Mouse (Mus musculus) embryonic facial prominence, embryonic 11.5 days (tissue): ENCODE results near the gene Spns2. TPM values are rescaled to one million over a fixed set of nuclear protein-coding genes. Genes with fewer than 3 reads are reported as not detected.

Experiments
- ATAC-seq: fragments of 200-750 bp; cut with Nextera tagmentation; replicated peaks from 2 replicates; pipeline ENCODE4 v1.8.0; 2017; ENCODE audit warnings: low read depth; ENCODE audit not compliant: insufficient number of reproducible peaks, low FRiP score, low TSS enrichment
- DNase-seq: peaks from one replicate; pipeline ENCODE4 v3.0.0-alpha.2; 2015; ENCODE audit warnings: low spot score
- H3K27ac ChIP-seq: fragments of 300-500 bp; sonication (generic); replicated peaks from 2 replicates; pipeline ENCODE4 v1.5.1; 2014; ENCODE audit warnings: mild to moderate bottlenecking, low read depth, low read length, control low read depth
- H3K27me3 ChIP-seq: fragments of 300-500 bp; sonication (generic); 2 replicates; pipeline ENCODE4 v1.6.1; 2014; ENCODE audit warnings: mild to moderate bottlenecking, low read length, moderate library complexity, mixed read lengths; ENCODE audit not compliant: control insufficient read depth, insufficient read depth
- H3K36me3 ChIP-seq: fragments of 300-500 bp; sonication (generic); replicated peaks from 2 replicates; pipeline ENCODE4 v1.6.1; 2014; ENCODE audit warnings: low read depth, mild to moderate bottlenecking, low read length, moderate library complexity, mixed read lengths; ENCODE audit not compliant: control insufficient read depth, insufficient read depth
- H3K4me1 ChIP-seq: fragments of 300-500 bp; sonication (generic); 2 replicates; pipeline ENCODE4 v1.6.1; 2014; ENCODE audit warnings: low read length, mixed read lengths; ENCODE audit not compliant: control insufficient read depth, insufficient read depth
- H3K4me2 ChIP-seq: fragments of 300-500 bp; sonication (generic); 2 replicates; pipeline ENCODE4 v1.6.1; 2014; ENCODE audit warnings: low read depth, mild to moderate bottlenecking, control low read depth, low read length, moderate library complexity
- H3K4me3 ChIP-seq: fragments of 300-500 bp; sonication (generic); 2 replicates; pipeline ENCODE4 v1.5.1; 2014; ENCODE audit warnings: low read depth, low read length, control low read depth
- H3K9ac ChIP-seq: fragments of 300-500 bp; sonication (generic); replicated peaks from 2 replicates; pipeline ENCODE4 v1.6.1; 2014; ENCODE audit warnings: mild to moderate bottlenecking, control low read depth, low read length
- H3K9me3 ChIP-seq: fragments of 300-500 bp; sonication (generic); replicated peaks from 2 replicates; pipeline ENCODE4 v1.6.1; 2016; ENCODE audit warnings: mild to moderate bottlenecking, low read length, inconsistent platforms, mixed read lengths; ENCODE audit not compliant: control insufficient read depth
- WGBS: fragments of 180-500 bp; shearing (Covaris S2); extraction: QIAGEN DNeasy Blood & Tissue Kit; methylation state at CpG from one replicate; pipeline ENCODE4 v1.1.7; 2014; 5-methylcytosine and 5-hydroxymethylcytosine counted together
- polyA plus RNA-seq: library from polyadenylated mRNA; unstranded; fragments of >200 nt; fragmentation: Nextera tagmentation; extraction: Ambion mirVana; gene quantifications from 2 replicates; pipeline ENCODE4 v1.2.1, GENCODE M21; 2014

The Spns2 gene
- polyA plus RNA-seq, result 3.0 and 3.2 TPM in 2 replicates

DNA sequence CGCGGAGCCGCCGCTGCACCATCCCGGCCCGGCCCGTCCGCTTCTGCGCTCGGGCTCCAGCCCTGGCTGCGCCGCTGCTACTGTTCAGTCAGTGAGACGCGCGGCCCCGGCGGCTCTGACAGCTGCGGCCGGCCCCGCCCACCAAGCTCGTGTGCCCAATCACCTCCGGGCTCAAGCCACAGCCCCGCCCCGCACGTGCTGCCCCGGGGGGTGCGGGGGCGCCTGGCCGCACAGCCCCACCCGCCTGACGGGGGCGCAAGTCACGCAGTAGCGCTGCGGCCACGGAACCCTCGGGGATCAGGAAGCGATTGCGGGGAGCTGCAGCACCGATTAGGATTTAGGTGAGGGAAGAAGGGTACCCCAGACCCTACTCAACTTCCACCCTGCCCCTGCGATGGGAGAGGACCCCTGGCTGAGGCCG, at the start of gene Spns2:
Gene Spns2 (minus strand): TSS at position 24 of the 421 bp plus-strand sequence.
- no peak within 1 kb of the TSS; the same call in 1 of the 2 replicates for H3K27ac ChIP-seq
- peak; percentile 92 for DNase-seq
- H3K9ac ChIP-seq, result peak within 1 kb of the TSS; percentile 54
- no peaks in the 10 kb centered on the region for H3K9me3 ChIP-seq
- H3K4me2 ChIP-seq, result peak within 1 kb of the TSS; percentile 99
- H3K36me3 ChIP-seq, result no peaks in the 10 kb centered on the region
- H3K4me3 ChIP-seq, result peak within 1 kb of the TSS; percentile 63
- H3K4me1 ChIP-seq, result no peaks in the 10 kb centered on the region
- under 1% methylated on average over 41 of the region's 42 CpGs for WGBS
- H3K27me3 ChIP-seq, result peaks cover 24% of the 10 kb centered on the region
- ATAC-seq, result peak; percentile 91

- Histone ChIP-seq H3K36me3 (no peaks in the 10 kb centered on the region), H3K27ac (no peak overlapping the region), H3K4me3 (no peak overlapping the region), H3K9me3 (peaks cover 3% of the 10 kb centered on the region; the same call in 1 of the 2 replicates), H3K4me2 (no peak overlapping the region), H3K9ac (no peak overlapping the region), H3K27me3 (no peaks in the 10 kb centered on the region), H3K4me1 (no peaks in the 10 kb centered on the region)
- DNase-seq, result no peak
- WGBS, result 90% methylated on average over 7 of the region's 7 CpGs
- ATAC-seq, result no peak
These were observed 49.1 kb upstream of the Spns2 start for GRCm38 (mm10) chr11:72538811-72539210.

DNA sequence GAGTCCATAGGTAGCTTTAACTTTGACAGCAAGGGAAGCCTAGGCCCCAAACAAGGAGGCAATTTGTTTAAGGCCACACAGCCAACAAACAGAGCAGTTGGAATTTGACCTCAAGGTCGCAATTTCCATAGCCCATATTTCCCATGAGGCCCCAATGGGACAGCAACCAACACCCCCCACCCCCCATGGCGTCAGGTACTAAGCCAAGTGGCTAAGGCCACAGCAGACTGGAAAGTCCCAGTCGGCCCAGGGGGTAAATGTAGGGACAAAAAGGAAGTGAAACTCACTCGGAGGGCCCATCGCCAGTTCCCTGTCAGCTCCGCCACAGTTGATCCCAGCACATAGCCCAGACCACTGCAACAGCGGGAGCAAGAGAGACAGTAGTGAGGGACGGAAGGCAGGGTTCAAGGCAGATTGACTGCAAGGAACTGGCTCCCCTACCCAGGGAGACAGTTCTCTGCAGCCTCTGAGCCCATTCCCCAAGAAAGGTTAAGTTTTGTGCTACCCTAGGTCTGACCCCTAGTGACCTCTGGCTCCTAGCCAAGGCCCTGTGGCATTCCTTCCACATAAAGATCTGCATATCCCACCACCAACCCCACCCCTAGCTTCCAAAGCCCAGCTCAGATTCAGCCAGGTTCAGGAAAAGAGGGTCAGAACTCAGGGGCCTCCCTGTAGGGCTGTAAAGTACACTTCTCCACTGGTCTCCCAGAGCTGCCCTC, 48.5 kb upstream of the Spns2 start:
- Histone ChIP-seq H3K9ac (no peak overlapping the region), H3K9me3 (peaks cover 3% of the 10 kb centered on the region; the same call in 1 of the 2 replicates), H3K4me1 (no peaks in the 10 kb centered on the region), H3K27ac (no peak overlapping the region), H3K27me3 (no peaks in the 10 kb centered on the region), H3K36me3 (no peaks in the 10 kb centered on the region), H3K4me3 (no peak overlapping the region), H3K4me2 (no peak overlapping the region)
- WGBS, result 43% methylated on average over 8 of the region's 8 CpGs
- ATAC-seq (no peak), DNase-seq (no peak)

DNA sequence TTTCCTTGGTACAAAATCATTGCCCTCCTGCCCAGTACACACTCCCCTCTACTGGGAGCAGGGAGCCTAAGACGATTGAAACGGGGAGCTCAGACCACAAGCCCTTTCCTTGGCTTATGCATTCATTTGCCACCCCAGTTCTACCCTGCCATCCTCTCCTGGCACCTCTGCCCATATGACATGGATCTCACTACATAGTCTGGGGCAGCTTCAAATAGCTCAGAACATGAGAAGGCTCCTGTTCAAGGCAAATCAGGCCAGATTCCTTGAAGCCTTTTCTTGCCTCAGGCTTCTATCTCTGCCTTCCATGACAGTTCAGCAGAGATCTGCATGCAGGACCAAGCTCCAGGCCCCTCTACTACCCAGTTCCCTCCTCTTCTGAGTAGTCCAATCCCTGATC, 47.8 kb upstream of the Spns2 start:
- no peak overlapping the region for H3K9ac ChIP-seq
- peaks cover 3% of the 10 kb centered on the region; the same call in 1 of the 2 replicates for H3K9me3 ChIP-seq
- WGBS, result 90% methylated on average over 2 of the region's 2 CpGs
- H3K4me1 ChIP-seq, result no peaks in the 10 kb centered on the region
- no peaks in the 10 kb centered on the region for H3K36me3 ChIP-seq
- no peak for DNase-seq
- H3K27me3 ChIP-seq, result no peaks in the 10 kb centered on the region
- H3K27ac ChIP-seq, result no peak overlapping the region
- H3K4me2 ChIP-seq, result no peak overlapping the region
- no peak for ATAC-seq
- H3K4me3 ChIP-seq, result no peak overlapping the region

GRCm38 (mm10) chr11:72535519-72535918, 45.8 kb upstream of the Spns2 start:
- no peak overlapping the region for H3K9ac ChIP-seq
- no peak overlapping the region for H3K4me3 ChIP-seq
- H3K27ac ChIP-seq, result no peak overlapping the region
- H3K4me2 ChIP-seq, result no peak overlapping the region
- H3K9me3 ChIP-seq, result peaks cover 3% of the 10 kb centered on the region; the same call in 1 of the 2 replicates
- WGBS, result 72% methylated on average over 3 of the region's 3 CpGs
- H3K36me3 ChIP-seq, result no peaks in the 10 kb centered on the region
- ATAC-seq, result no peak
- H3K4me1 ChIP-seq, result no peaks in the 10 kb centered on the region
- DNase-seq, result peak; percentile 24
- no peaks in the 10 kb centered on the region for H3K27me3 ChIP-seq

DNA sequence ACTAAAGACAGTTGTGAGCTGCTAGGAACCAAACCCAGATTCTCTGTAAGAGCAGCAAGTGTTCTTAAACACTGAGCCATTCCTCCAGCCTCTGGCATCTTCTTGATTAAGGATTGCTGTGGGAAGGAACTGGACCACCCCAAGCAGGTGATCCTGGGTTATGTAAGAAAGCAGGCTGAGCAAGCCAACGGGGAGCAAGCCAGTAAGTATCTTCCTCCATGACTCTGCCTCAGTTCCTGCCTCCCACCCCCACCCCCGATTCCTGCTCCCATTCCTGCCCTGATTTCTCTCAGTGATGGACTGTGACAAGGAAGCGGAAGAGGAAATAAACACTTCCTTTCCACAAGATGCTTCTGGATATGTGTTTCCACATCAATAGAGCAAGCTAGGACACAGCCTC, 43.2 kb upstream of the Spns2 start:
- Histone ChIP-seq H3K4me1 (no peaks in the 10 kb centered on the region), H3K9me3 (peaks cover 3% of the 10 kb centered on the region; the same call in 1 of the 2 replicates), H3K4me3 (no peak overlapping the region), H3K4me2 (no peak overlapping the region), H3K27me3 (no peaks in the 10 kb centered on the region), H3K27ac (no peak overlapping the region), H3K36me3 (no peaks in the 10 kb centered on the region), H3K9ac (no peak overlapping the region)
- ATAC-seq, result no peak
- 84% methylated on average over 3 of the region's 3 CpGs for WGBS
- no peak for DNase-seq

GRCm38 (mm10) chr11:72531632-72532031, 41.9 kb upstream of the Spns2 start:
- no peaks in the 10 kb centered on the region for H3K36me3 ChIP-seq
- H3K4me3 ChIP-seq, result no peak overlapping the region
- no peak overlapping the region for H3K4me2 ChIP-seq
- ATAC-seq (no peak), DNase-seq (no peak)
- no peak overlapping the region for H3K27ac ChIP-seq
- H3K4me1 ChIP-seq, result no peaks in the 10 kb centered on the region
- peaks cover 3% of the 10 kb centered on the region; the same call in 1 of the 2 replicates for H3K9me3 ChIP-seq
- 60% methylated on average over 1 of the region's 1 CpGs for WGBS
- no peak overlapping the region for H3K9ac ChIP-seq
- no peaks in the 10 kb centered on the region for H3K27me3 ChIP-seq

DNA sequence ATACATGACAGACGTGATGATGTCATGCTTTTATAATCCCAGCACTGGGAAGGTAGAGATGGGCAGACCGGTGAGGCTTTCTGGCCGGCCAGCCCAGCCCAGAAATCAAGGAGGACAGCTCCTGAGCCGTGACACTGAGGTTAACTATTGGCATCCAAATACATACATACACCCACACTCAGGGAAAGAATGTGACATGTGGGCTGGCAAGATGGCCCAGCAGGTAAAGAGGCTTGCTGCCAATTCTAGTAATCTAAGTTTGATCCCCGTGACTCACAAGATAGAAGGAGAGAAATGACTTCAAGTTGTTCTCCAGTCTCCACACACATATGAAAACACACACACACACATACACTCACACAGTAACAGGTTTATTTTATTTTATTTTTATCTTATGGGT, 41.4 kb upstream of the Spns2 start:
- no peak for DNase-seq

More for the DNA sequence above, 41.4 kb upstream of the Spns2 start:
- no peak for ATAC-seq
- H3K36me3 ChIP-seq, result no peaks in the 10 kb centered on the region
- H3K4me2 ChIP-seq, result no peak overlapping the region
- H3K9ac ChIP-seq, result no peak overlapping the region
- WGBS, result 79% methylated on average over 5 of the region's 5 CpGs
- no peaks in the 10 kb centered on the region for H3K27me3 ChIP-seq
- H3K9me3 ChIP-seq, result peaks cover 3% of the 10 kb centered on the region; the same call in 1 of the 2 replicates
- no peaks in the 10 kb centered on the region for H3K4me1 ChIP-seq
- H3K4me3 ChIP-seq, result no peak overlapping the region
- H3K27ac ChIP-seq, result no peak overlapping the region
